Mouse (Mus musculus) midbrain, embryonic 10.5 days (tissue): Measurements from ENCODE around the gene Zkscan6. TPM values are rescaled to one million over a fixed set of nuclear protein-coding genes. Genes with fewer than 3 reads are reported as not detected.

Experiments used
- DNase-seq: peaks from one replicate; pipeline ENCODE4 v3.0.0-alpha.2; 2017; ENCODE audit warnings: low spot score
- H3K27ac ChIP-seq: fragments of 300-500 bp; sonication (generic); replicated peaks from 2 replicates; pipeline ENCODE4 v1.5.1; 2016; ENCODE audit warnings: mild to moderate bottlenecking
- H3K27me3 ChIP-seq: fragments of 300-500 bp; sonication (generic); 2 replicates; pipeline ENCODE4 v1.6.1; 2016; ENCODE audit warnings: low read depth, mild to moderate bottlenecking; ENCODE audit not compliant: poor library complexity, severe bottlenecking
- H3K36me3 ChIP-seq: fragments of 300-500 bp; sonication (generic); 2 replicates; pipeline ENCODE4 v1.6.1; 2016; ENCODE audit warnings: mild to moderate bottlenecking, moderate library complexity
- H3K4me1 ChIP-seq: fragments of 300-500 bp; sonication (generic); 2 replicates; pipeline ENCODE4 v1.6.1; 2016
- H3K4me3 ChIP-seq: fragments of 300-500 bp; sonication (generic); 2 replicates; pipeline ENCODE4 v1.5.1; 2016; ENCODE audit warnings: mild to moderate bottlenecking, moderate library complexity
- H3K9me3 ChIP-seq: fragments of 300-500 bp; sonication (generic); replicated peaks from 2 replicates; pipeline ENCODE4 v1.6.1; 2016; ENCODE audit warnings: mild to moderate bottlenecking
- WGBS: fragments of 180-500 bp; shearing (Covaris S2); methylation state at CpG from one replicate; pipeline ENCODE4 v1.1.7; 2016; 5-methylcytosine and 5-hydroxymethylcytosine counted together
- polyA plus RNA-seq: library from polyadenylated mRNA; unstranded; fragments of >200 nt; fragmentation: Nextera tagmentation; extraction: Ambion mirVana; gene quantifications from 2 replicates; pipeline ENCODE4 v1.2.1, GENCODE M21; 2016

The Zkscan6 gene
- polyA plus RNA-seq, 1 experiment from 2014 or later, result 13.3 TPM

DNA sequence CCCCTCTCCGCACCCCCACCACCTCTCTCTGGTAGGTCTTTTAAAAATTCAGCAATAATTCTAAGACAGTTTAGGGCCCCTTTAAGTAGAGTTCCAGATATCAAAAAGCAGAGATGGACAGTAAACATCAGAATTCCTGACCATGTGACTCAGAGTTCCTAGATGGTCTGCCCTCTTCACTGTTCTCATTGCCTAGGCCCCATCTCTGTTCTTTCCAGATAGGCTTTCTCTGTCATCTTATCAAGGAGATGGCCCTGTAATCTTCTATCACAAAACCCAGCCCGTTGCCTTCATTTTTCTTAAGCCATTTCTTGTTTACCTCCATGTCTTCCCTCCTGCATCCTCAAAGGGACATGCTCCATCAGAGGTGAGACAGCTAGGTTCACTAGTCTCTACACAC is 20.8 kb upstream of the Zkscan6 start:
- no peaks in the 10 kb centered on the region for H3K9me3 ChIP-seq
- H3K4me3 ChIP-seq, result peak overlapping the region; percentile 98
- H3K27me3 ChIP-seq, result no peaks in the 10 kb centered on the region
- 95% methylated on average over 2 of the region's 2 CpGs for WGBS
- no peak overlapping the region for H3K27ac ChIP-seq
- peaks cover 9% of the 10 kb centered on the region for H3K36me3 ChIP-seq
- no peak for DNase-seq
- H3K4me1 ChIP-seq, result peaks cover 23% of the 10 kb centered on the region

DNA sequence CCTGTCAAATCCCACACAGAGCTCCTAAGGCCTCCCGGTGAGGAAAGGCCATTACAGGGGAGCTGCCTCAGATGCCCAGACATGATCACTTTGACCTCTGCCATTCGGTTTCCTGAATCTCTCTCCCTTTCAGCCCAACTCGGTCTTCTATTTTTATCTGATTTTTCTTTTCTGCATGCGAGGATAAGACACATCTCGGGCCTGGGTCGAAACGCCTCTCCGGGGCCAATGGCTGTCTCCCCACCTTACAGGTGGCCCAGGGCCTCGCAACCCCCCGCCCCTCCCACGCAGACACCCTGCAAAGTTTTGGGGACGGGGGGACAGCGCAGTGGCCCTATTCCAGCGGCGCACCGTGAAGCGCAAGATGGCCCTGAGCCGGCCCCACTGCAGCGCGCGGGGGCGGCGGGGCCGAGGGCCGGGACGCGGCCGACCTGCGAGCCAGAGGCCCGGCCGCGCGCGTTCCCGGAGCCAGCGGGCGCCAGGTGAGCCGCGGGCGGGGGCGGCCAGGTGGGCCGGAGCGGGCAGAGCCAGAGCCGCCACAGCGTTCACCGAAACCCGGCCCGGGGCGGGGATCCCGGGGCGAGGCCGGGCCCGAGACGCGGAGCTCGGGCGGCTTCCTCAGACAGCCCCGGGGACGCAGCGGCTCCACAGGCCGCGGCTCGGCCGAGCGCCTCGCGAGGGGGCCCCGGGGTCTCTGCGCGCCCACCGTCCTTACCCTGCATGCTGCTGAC is 19.4 kb upstream of the Zkscan6 start:
- Histone ChIP-seq H3K27me3 (no peaks in the 10 kb centered on the region), H3K27ac (peak overlapping the region; percentile 98), H3K4me3 (peak overlapping the region; percentile 98), H3K4me1 (peaks cover 23% of the 10 kb centered on the region), H3K9me3 (no peaks in the 10 kb centered on the region), H3K36me3 (peaks cover 7% of the 10 kb centered on the region; the same call in 1 of the 2 replicates)
- no peak for DNase-seq
- under 1% methylated on average over 71 of the region's 71 CpGs for WGBS

DNA sequence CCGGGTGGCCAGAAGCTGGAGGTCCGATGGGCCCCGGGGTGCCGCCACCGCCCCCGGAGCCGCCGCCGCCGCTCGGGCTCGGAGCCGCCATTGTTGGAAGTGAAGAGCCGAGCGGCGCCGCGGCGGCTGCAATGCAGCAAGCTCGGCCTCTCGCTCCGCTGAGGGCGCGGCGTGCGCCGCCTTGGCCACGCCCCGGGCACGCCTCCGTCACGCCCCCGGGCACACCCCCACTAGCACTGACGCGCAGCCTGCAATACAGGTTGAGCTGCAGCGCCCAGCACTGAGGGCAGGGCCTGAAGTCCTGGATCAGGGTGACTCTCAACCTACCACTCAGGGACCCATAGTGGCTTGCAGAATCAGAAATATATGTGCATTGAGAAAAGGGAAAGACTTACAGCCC is 18.8 kb upstream of the Zkscan6 start, which contains the start of gene Map2k4:
TSS of gene Map2k4 (minus strand) at position 144 of the 400 bp plus-strand sequence.
- Histone ChIP-seq H3K9me3 (no peaks in the 10 kb centered on the region), H3K36me3 (peaks cover 7% of the 10 kb centered on the region; the same call in 1 of the 2 replicates), H3K27me3 (no peaks in the 10 kb centered on the region), H3K4me3 (peak within 1 kb of the TSS; percentile 98), H3K4me1 (peaks cover 23% of the 10 kb centered on the region), H3K27ac (peak within 1 kb of the TSS; percentile 98)
- peak; percentile 97 for DNase-seq
- under 1% methylated on average over 36 of the region's 36 CpGs for WGBS

DNA sequence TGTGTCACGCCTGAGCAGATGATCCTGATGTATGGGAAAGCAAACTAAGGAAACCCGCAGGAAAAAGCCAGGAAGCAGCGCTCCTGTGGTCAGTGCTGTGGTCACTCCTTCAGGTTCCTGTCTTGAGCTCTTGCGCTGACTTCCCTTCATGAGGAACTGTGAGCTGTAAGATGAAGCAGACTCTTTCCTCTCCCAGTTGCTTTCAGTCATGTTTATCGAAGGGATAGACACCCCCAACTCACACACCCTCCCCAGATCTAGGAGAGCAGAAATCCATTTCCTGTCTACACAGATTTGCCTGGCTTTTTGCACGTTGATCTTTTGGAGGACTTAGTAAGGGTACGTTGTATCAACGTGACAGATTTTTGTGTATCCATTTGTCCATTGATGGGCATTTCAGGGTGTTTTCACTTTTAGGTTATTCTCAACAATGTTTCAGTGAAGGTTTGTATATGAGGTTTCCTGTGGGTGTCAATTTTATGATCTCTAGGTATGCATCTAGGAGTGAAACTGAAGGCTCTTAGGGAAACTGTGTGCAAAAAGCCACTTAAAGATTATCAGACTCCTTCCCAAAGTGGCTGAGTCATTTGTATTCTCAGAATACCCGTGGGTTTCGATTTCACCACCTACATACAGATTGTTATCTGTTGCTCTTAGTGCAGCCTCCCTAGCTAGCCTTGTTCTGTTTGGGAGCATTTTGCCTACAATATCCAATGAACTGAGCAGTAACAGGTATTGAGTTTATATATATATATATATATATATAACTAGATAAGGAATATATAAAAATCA is 12.4 kb upstream of the Zkscan6 start:
- Histone ChIP-seq H3K4me3 (no peak overlapping the region), H3K27me3 (no peaks in the 10 kb centered on the region), H3K27ac (no peak overlapping the region), H3K36me3 (no peaks in the 10 kb centered on the region), H3K4me1 (no peaks in the 10 kb centered on the region), H3K9me3 (no peaks in the 10 kb centered on the region)
- no peak for DNase-seq
- WGBS, result 80% methylated on average over 10 of the region's 10 CpGs

DNA sequence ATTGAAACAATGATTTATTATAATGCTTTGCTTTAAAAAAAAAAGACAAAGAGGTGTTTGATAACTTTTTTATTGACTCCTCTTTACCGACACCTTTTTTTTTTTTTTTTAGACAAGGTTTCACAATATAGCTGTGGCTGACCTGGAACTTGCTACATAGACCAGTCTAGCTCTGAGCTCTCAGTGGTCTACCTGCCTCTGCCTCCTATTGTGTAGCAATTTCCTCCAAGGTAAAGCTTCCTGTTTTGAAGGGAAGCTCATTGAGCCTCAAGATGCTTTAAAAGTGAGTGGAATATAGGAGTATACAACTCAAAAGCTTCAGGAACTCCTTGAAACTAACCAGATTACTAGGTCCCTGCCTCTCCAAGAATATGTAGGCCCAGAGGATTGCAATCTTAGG is 11.1 kb upstream of the Zkscan6 start:
- 84% methylated on average over 1 of the region's 1 CpGs for WGBS
- H3K36me3 ChIP-seq, result no peaks in the 10 kb centered on the region
- H3K27ac ChIP-seq, result no peak overlapping the region
- DNase-seq, result no peak
- no peak overlapping the region for H3K4me3 ChIP-seq
- H3K9me3 ChIP-seq, result no peaks in the 10 kb centered on the region
- no peaks in the 10 kb centered on the region for H3K4me1 ChIP-seq
- H3K27me3 ChIP-seq, result no peaks in the 10 kb centered on the region

DNA sequence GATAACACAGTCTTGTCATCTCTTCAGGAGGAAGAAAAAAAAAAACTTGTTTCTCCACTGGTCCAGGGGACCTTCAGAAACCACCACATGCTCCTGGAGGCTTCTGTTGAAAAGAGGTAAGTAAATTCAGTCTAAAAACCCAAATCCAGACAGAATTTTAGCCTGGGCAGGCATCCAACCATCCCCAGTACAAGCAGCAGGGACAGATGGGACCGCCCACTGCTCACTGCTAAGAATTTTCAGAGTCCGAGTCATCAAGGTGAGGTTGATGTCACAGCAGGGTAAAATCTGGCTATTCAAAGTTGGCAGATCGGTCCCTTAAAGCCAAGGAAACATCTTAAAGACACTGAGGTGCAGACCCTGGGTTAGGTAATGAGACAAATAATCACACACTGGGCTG is 5.1 kb upstream of the Zkscan6 start:
- Histone ChIP-seq H3K9me3 (no peaks in the 10 kb centered on the region), H3K4me3 (no peak overlapping the region), H3K36me3 (no peaks in the 10 kb centered on the region), H3K27me3 (no peaks in the 10 kb centered on the region), H3K4me1 (no peaks in the 10 kb centered on the region), H3K27ac (no peak overlapping the region)
- WGBS, result 77% methylated on average over 3 of the region's 3 CpGs
- no peak for DNase-seq

DNA sequence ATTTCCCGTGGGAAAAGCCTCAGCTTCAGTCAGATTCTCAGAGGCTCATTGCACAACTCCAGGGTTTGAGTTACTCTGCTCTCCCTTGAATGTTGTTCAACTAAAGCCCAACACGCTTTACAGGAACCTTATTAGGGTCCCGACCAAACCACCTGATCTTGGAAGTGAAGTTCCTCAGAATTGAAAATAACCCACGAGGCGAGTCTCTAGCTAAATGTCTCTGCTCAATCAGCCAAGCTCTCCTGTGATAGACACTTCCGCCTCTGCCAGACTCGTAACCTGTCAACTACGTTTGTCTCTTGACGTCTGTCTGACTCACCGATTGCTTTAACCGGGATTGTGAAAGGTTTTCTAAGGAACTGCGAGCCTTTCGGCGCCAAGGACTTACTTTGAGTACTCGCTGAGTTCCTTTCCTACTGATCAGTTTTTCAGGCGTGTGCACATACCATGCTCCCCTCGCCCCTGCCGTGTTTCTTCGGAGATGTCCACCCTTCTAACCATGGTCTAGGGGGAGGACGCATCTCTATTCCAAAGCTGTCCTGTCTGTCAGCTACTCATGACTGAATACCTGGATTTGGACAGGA is 562 bp upstream of the Zkscan6 start:
- peak overlapping the region; percentile 84 for H3K4me3 ChIP-seq
- H3K4me1 ChIP-seq, result peaks cover 11% of the 10 kb centered on the region
- H3K9me3 ChIP-seq, result no peaks in the 10 kb centered on the region
- WGBS, result 3% methylated on average over 20 of the region's 20 CpGs
- H3K27me3 ChIP-seq, result no peaks in the 10 kb centered on the region
- H3K36me3 ChIP-seq, result no peaks in the 10 kb centered on the region
- peak overlapping the region; percentile 88 for H3K27ac ChIP-seq
- no peak for DNase-seq

DNA sequence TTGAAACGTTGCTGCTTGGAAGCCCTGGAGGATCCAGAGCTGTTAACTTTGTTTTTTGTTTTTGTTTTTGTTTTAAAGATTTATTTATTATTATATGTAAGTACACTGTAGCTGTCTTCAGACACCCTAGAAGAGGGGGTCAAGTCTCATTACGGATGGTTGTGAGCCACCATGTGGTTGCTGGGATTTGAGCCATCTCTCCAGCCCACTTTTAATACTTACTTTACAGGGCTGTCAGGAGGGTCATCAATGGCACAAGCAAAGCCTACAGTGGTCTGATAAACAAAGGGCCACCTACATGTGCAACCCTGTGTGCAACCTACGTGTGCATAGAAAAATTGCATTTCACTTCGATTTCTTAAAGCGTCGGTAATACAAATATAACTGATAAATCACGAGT is 626 bp downstream of the Zkscan6 start:
- peaks cover 21% of the 10 kb centered on the region for H3K4me1 ChIP-seq
- H3K27ac ChIP-seq, result peak overlapping the region; percentile 88
- 49% methylated on average over 7 of the region's 7 CpGs for WGBS
- H3K9me3 ChIP-seq, result no peaks in the 10 kb centered on the region
- H3K36me3 ChIP-seq, result no peaks in the 10 kb centered on the region
- H3K27me3 ChIP-seq, result no peaks in the 10 kb centered on the region
- peak overlapping the region; percentile 84 for H3K4me3 ChIP-seq
- DNase-seq, result no peak

DNA sequence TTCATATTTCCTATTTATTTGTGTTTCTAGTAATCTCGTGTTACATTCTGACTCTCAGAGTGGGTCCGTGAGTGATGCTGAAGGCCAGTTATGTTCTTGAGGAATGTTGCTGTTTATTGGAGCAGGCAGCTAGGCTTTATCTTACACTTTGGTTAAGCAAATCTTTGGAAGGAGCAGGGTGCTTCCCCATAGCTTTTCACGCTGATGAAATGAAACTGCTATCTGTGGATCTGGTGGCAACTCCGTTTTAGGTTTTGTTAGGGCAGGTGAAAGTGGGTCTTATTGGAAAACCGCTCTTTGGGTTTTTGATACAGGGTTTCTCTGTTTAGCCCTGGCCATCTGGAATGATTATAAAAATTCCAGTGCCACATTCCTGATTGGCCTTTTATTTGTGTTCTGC is 5.1 kb downstream of the Zkscan6 start:
- Histone ChIP-seq H3K4me1 (peaks cover 28% of the 10 kb centered on the region), H3K27ac (peak overlapping the region; percentile 67; the same call in 1 of the 2 replicates), H3K36me3 (peaks cover 29% of the 10 kb centered on the region), H3K4me3 (no peak overlapping the region), H3K27me3 (no peaks in the 10 kb centered on the region), H3K9me3 (no peaks in the 10 kb centered on the region)
- no peak for DNase-seq
- 14% methylated on average over 5 of the region's 5 CpGs for WGBS

DNA sequence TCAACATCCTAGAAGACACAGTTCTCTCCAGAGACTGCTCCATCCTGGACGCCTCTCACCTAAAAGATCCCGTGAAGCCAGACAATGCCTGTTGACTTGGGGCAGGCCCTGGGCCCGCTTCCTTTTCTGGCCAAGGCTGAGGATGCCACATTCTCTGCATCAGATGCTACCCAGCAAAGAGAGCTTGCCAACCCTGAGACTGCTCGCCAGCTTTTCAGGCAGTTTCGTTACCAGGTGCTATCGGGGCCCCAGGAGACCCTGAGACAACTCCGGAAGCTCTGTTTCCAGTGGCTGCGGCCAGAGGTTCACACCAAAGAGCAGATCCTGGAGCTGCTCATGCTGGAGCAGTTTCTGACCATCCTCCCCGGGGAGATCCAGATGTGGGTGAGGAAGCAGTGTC is 7.4 kb downstream of the Zkscan6 start:
- 92% methylated on average over 9 of the region's 9 CpGs for WGBS
- Histone ChIP-seq H3K4me3 (no peak overlapping the region), H3K36me3 (peaks cover 51% of the 10 kb centered on the region), H3K9me3 (no peaks in the 10 kb centered on the region), H3K27me3 (no peaks in the 10 kb centered on the region), H3K4me1 (peaks cover 18% of the 10 kb centered on the region), H3K27ac (no peak overlapping the region)
- no peak for DNase-seq

DNA sequence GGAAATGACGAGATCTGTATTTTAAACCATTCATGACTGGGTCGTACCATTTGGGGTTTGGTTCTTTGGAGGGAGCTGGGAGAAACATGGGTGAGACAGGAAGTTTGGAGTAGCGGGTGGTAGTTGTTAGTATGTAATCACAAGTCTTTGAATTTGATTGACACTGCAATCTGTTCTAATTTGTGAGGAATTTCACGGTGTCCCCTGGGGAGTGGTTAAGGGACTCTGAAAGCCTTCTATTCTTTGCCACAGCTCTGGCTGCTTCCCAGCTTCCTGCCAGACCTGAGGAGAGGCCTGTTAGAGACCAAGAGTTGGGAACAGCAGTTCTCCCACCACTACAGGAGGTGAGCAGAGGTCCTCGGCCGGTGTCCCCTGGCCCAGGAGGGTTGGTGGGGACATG is 9.3 kb downstream of the Zkscan6 start:
- Histone ChIP-seq H3K4me1 (peaks cover 18% of the 10 kb centered on the region), H3K4me3 (no peak overlapping the region), H3K27me3 (no peaks in the 10 kb centered on the region), H3K27ac (no peak overlapping the region), H3K9me3 (no peaks in the 10 kb centered on the region), H3K36me3 (peaks cover 53% of the 10 kb centered on the region)
- 71% methylated on average over 6 of the region's 6 CpGs for WGBS
- no peak for DNase-seq

DNA sequence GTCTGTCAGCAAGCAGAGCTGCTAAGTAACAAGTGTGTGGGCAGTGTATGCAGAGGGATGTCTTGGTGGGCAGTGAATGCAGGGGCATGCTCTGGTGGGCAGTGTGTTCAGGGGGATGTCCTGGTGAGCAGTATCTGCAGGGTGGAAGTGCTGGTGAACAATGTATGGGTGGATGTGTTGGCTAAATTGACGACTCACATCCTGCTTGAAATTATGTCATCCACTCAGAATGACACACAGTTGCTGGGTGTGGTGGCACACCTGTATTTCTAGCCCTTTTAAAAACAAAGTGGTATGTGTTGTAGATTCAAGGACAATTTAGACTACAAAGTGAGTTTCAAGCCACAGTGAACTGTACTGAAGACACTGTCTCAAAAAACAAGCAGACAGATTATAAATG is 11.2 kb downstream of the Zkscan6 start:
- 87% methylated on average over 1 of the region's 1 CpGs for WGBS
- Histone ChIP-seq H3K4me1 (peaks cover 4% of the 10 kb centered on the region), H3K36me3 (peaks cover 69% of the 10 kb centered on the region), H3K27me3 (no peaks in the 10 kb centered on the region), H3K4me3 (no peak overlapping the region), H3K27ac (no peak overlapping the region), H3K9me3 (no peaks in the 10 kb centered on the region)
- no peak for DNase-seq

DNA sequence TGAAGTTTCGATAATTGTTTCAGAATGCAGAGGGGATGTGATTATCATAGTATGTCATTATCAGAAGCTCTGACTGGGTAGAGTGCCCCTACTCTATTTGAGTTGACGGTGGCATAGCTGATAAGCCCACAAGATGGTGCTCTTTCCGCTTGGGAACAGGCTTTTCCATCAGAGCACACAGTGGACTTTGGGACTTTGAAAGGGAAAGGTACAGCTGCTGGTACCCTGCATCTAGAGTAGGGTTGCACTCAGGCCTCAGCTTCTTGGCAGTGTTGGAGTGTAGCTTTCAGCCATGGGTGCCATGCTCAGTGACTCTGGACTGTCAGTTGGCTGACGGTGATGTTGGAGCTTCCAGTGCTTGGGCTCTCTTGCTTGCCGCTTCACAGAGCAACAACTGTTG is 13.3 kb downstream of the Zkscan6 start:
- Histone ChIP-seq H3K27ac (no peak overlapping the region), H3K36me3 (peaks cover 72% of the 10 kb centered on the region), H3K4me1 (peaks cover 4% of the 10 kb centered on the region), H3K9me3 (no peaks in the 10 kb centered on the region), H3K27me3 (no peaks in the 10 kb centered on the region), H3K4me3 (no peak overlapping the region)
- 75% methylated on average over 5 of the region's 5 CpGs for WGBS
- no peak for DNase-seq
